Comparison of ENCODE assay signal across 8 mouse cellular contexts in genomic region chr2:61802656-61803251, GRCm38 (mm10). TPM values are rescaled to one million over a fixed set of nuclear protein-coding genes. Genes with fewer than 3 reads are reported as not detected.
DNase-seq lines count a peak whose midpoint lies in the region; ATAC-seq and TF ChIP-seq lines count a peak whose summit lies in the region.

Gene Tbr1 (plus strand): TSS chr2:61802930.

- TF ChIP-seq POLR2A in cerebellum, adult 2 months (IDR thresholded peaks at IDR 0.05; ENCODE audit: borderline replicate concordance, insufficient read depth, low read length) = no peak

- no peak for ATAC-seq in heart, embryonic 15.5 days (replicated peaks; ENCODE audit: insufficient number of reproducible peaks, insufficient read depth, low FRiP score, low read depth)
- ATAC-seq in forebrain, embryonic 15.5 days (replicated peaks) = peak; percentile 12
- peak; percentile 25; the same call in 1 of the 2 replicates for ATAC-seq in neural tube, embryonic 12.5 days (ENCODE audit: low FRiP score, low read depth)

- H3K4me1 ChIP-seq in heart, embryonic 15.5 days (replicated peaks) = peaks cover 23% of the 10 kb centered on the region
- peaks cover 5% of the 10 kb centered on the region for H3K4me1 ChIP-seq in cerebellum, adult 2 months (ENCODE audit: control insufficient read depth, insufficient read depth, low read length)
- peaks cover 28% of the 10 kb centered on the region for H3K4me1 ChIP-seq in forebrain, embryonic 15.5 days
- H3K4me1 ChIP-seq in neural tube, embryonic 12.5 days = peaks cover 17% of the 10 kb centered on the region

- peaks cover 56% of the 10 kb centered on the region for H3K27me3 ChIP-seq in heart, embryonic 15.5 days
- H3K27me3 ChIP-seq in cerebellum, adult 2 months (ENCODE audit: control insufficient read depth, insufficient read depth, low read length) = peaks cover 3% of the 10 kb centered on the region; the same call in 1 of the 2 replicates
- peaks cover 10% of the 10 kb centered on the region for H3K27me3 ChIP-seq in forebrain, embryonic 15.5 days
- peaks cover 68% of the 10 kb centered on the region for H3K27me3 ChIP-seq in neural tube, embryonic 12.5 days (replicated peaks)

- WGBS in heart, embryonic 15.5 days = 11% methylated on average over 11 of the region's 11 CpGs
- 26% methylated on average over 11 of the region's 11 CpGs for WGBS in cerebellum, adult 2 months
- 10% methylated on average over 11 of the region's 11 CpGs for WGBS in forebrain, embryonic 15.5 days
- WGBS in neural tube, embryonic 12.5 days = 4% methylated on average over 11 of the region's 11 CpGs

- H3K4me3 ChIP-seq in heart, embryonic 15.5 days = 0 out of 2 replicates have a peak within 1 kb of the TSS, but pooled peaks have one; percentile 7
- H3K4me3 ChIP-seq in cerebellum, adult 2 months (replicated peaks; ENCODE audit: insufficient read depth, low read depth, low read length) = peak within 1 kb of the TSS; percentile 50
- H3K4me3 ChIP-seq in forebrain, embryonic 15.5 days = peak within 1 kb of the TSS; percentile 50
- H3K4me3 ChIP-seq in neural tube, embryonic 12.5 days = no peak within 1 kb of the TSS

- no peak within 1 kb of the TSS for H3K9ac ChIP-seq in heart, embryonic 15.5 days
- peak within 1 kb of the TSS; percentile 76 for H3K9ac ChIP-seq in forebrain, embryonic 15.5 days (replicated peaks)
- H3K9ac ChIP-seq in neural tube, embryonic 12.5 days = no peak within 1 kb of the TSS

- DNase-seq in heart, adult 11 months = no peak
- DNase-seq in cerebellum, adult 2 months = peak; percentile 66
- no peak for DNase-seq in left cerebral cortex, postnatal 14 days (ENCODE audit: low spot score in 2 of 2)
- no peak for DNase-seq in adrenal gland, postnatal 10 days
- DNase-seq in urinary bladder, postnatal 25 days (ENCODE audit: low spot score) = no peak

- no peak for TF ChIP-seq CTCF in cerebellum, adult 2 months (IDR thresholded peaks at IDR 0.05; ENCODE audit: borderline replicate concordance, insufficient read depth, low read depth, low read length)

- intact Hi-C loops in left cerebral cortex, postnatal 14 days (cut with DNase I) = no loop called here

- no peaks in the 10 kb centered on the region for H3K9me3 ChIP-seq in heart, embryonic 15.5 days (replicated peaks)
- no peaks in the 10 kb centered on the region for H3K9me3 ChIP-seq in forebrain, embryonic 15.5 days
- no peaks in the 10 kb centered on the region for H3K9me3 ChIP-seq in neural tube, embryonic 12.5 days

- H3K36me3 ChIP-seq in heart, embryonic 15.5 days = no peaks in the 10 kb centered on the region
- H3K36me3 ChIP-seq in forebrain, embryonic 15.5 days = no peaks in the 10 kb centered on the region
- no peaks in the 10 kb centered on the region for H3K36me3 ChIP-seq in neural tube, embryonic 12.5 days

- H3K4me2 ChIP-seq in heart, embryonic 15.5 days = peak within 1 kb of the TSS; percentile 43; the same call in 1 of the 2 replicates
- peak within 1 kb of the TSS; percentile 89 for H3K4me2 ChIP-seq in forebrain, embryonic 15.5 days (replicated peaks)
- H3K4me2 ChIP-seq in neural tube, embryonic 12.5 days (replicated peaks) = no peak within 1 kb of the TSS

- H3K27ac ChIP-seq in heart, embryonic 15.5 days = no peak within 1 kb of the TSS
- H3K27ac ChIP-seq in cerebellum, adult 2 months (ENCODE audit: insufficient read depth, low read length) = no peak within 1 kb of the TSS
- peak within 1 kb of the TSS; percentile 95 for H3K27ac ChIP-seq in forebrain, embryonic 15.5 days (replicated peaks)
- no peak within 1 kb of the TSS for H3K27ac ChIP-seq in neural tube, embryonic 12.5 days

RNA-seq across cellular contexts. Expression of gene Tbr1, which starts in this region (rescaled TPM):
- polyA plus RNA-seq in heart, embryonic 15.5 days (2015; fragmentation: Nextera tagmentation; extraction: Ambion mirVana) = 0.03 and 0.04 TPM in 2 replicates
- polyA plus RNA-seq in cerebellum, adult 2 months (2012; rRNA removed) = 0.39 and 0.57 TPM in 2 replicates
- polyA plus RNA-seq in forebrain, embryonic 15.5 days (2015; fragmentation: Nextera tagmentation; extraction: Ambion mirVana) = 60.8 and 61.6 TPM in 2 replicates
- total RNA-seq in left cerebral cortex, postnatal 14 days (2021) = 100 to 1,000 TPM; 110 to 113 TPM
- polyA plus RNA-seq in neural tube, embryonic 12.5 days (2016; fragmentation: Nextera tagmentation; extraction: Ambion mirVana) = 0.11 and 0.15 TPM in 2 replicates
- total RNA-seq in adrenal gland, postnatal 10 days (2021) = under 1 TPM in 1 of 2 experiments, not detected in 1; 0.27 TPM

Comparison
In these comparisons a context has a peak if more than half of its experiments do, and no peak if none do; other contexts are left out.
1. RNA of gene Tbr1 (total RNA-seq): 110 to 113 TPM in left cerebral cortex, postnatal 14 days; 0.27 TPM in adrenal gland, postnatal 10 days; every median in the first group is over 10 times any median in the second.
2. RNA of gene Tbr1 (polyA plus RNA-seq): 60.8 to 61.6 TPM in forebrain, embryonic 15.5 days; 0.39 to 0.57 TPM in cerebellum, adult 2 months, 0.11 to 0.15 TPM in neural tube, embryonic 12.5 days and 0.03 to 0.04 TPM in heart, embryonic 15.5 days; every median in the first group is over 10 times any median in the second.
3. Peak in DNase-seq and H3K4me3 ChIP-seq in cerebellum, adult 2 months; RNA of the gene not detected or under 1 TPM.
4. Peak in ATAC-seq in neural tube, embryonic 12.5 days; RNA of the gene not detected or under 1 TPM.